Mouse (Mus musculus): Measurements from ENCODE around the gene Prune1.

The Prune1 gene

DNA sequence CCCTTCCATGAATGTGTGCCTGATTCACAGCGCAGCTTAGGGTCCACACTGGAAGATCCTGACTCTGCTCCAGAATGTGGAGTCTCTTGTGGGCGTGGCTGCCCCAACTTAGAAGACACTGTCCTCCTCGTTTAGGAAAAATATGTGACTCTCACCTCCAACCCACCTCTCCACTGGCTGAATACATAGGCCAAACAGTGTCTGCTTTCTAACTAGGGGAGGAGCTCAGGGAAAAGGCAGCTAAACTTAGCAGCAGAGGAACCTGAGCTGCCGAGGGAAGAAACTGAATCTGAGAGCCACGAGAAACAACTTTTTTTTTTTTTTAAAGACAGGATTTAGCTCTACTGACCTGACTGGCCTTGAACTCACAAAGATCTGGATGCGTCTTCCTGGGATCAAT lies 6.7 kb downstream of the Prune1 start:
- DNase-seq, result no peak

- DNase-seq, result no peak
Measured at GRCm38 (mm10) chr3:95274453-95274852, 7.4 kb downstream of the Prune1 start.

- DNase-seq, result no peak
Measured at GRCm38 (mm10) chr3:95273471-95273870, 8.4 kb downstream of the Prune1 start.

GRCm38 (mm10) chr3:95270766-95271364 lies 11.0 kb downstream of the Prune1 start:
- no peak for DNase-seq

GRCm38 (mm10) chr3:95269789-95270188 lies 12.1 kb downstream of the Prune1 start:
- no peak for DNase-seq

- peak; percentile 14 to 45 for DNase-seq
Measured at GRCm38 (mm10) chr3:95267855-95268254, 14.0 kb downstream of the Prune1 start.

DNA sequence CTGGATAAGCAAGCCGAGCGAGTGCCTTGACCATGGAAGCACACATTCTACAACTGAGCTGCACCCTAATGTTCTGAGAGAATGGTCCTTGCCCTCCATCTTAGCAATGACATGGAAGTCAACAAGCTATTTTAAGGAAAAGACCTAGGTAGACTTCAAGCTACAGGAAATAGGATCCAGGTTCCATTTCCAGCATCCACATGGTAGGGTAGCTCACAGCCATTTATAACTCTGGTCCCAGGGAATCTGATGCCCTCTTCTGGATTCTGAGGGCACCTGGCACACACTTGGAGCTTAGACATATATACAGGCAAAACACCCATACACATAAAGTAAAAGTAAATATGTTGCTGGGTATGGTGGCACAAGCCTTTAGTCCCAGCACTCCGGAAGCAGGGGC lies 15.8 kb downstream of the Prune1 start:
- no peak for DNase-seq

DNA sequence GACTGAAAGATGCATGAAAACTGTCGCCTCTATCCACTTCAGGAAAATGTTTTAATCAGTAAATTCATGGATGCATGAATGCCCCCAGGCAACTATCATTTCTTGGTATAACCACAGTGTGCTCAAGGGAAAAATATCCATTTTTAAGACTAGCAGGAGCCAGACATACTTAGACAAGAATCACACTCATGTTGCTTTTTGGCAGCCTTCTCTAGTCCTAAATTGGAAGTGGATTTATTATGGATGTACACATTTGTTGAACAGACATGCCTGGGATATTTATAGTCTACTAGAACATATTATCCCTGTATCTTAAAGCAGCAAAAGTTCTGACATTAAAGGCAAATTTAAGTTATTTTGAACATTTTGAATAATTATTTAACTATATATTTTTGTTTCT lies 17.2 kb downstream of the Prune1 start:
- DNase-seq, result no peak

DNA sequence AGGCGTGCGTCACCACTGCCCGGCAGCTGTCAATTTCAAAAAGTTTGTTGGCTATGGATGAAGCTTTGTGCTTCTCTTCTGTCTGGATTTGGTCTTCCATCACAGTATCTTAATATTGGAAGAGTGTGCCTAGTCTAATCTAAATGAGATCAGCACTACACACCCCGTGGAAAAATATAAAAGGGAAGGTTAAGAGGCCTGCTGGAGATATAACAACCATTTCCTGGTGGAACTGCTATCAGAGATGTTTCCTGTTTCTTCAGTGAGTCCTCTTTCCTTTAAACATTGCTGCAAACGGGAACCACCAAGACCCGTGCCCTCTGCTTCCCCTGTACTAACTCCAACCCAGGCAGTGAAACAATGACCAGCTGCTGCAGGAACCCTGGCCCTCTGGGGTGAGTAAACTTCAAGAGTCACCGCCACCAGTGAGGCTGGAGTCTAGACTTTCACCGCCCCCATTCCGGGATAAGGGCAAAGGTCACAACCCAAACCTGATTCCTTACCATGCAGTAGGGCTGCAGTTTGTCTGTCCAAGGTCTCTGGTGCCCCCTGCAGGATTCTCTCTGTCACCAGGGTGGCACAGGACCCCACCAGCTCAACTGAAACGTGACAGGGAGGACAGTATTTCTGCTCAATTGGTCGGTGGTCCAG lies 18.7 kb downstream of the Prune1 start:
- DNase-seq, result peak; percentile 72 to 83

- no peak for DNase-seq
Measured at GRCm38 (mm10) chr3:95261975-95262374, 19.9 kb downstream of the Prune1 start.

DNA sequence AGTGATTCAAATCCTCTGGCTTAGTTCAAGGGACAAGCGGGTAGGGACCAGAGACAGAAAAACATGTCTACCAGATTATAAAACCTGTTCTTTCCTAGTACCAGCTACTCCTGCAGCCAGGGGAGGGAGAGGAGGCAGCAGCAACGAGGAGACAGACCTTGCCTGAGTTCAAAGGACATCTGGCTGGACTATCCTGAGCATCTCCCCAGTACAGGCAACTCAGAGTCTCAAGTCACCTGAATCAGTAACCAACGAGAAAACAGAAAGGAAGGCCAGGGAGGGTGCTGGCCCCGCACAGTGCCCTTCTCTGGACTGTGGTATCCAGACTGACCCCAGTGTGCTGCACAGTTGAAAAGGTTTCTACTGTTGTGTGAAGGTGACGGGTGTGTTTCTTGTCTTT lies 24.9 kb downstream of the Prune1 start:
- DNase-seq, result no peak

DNA sequence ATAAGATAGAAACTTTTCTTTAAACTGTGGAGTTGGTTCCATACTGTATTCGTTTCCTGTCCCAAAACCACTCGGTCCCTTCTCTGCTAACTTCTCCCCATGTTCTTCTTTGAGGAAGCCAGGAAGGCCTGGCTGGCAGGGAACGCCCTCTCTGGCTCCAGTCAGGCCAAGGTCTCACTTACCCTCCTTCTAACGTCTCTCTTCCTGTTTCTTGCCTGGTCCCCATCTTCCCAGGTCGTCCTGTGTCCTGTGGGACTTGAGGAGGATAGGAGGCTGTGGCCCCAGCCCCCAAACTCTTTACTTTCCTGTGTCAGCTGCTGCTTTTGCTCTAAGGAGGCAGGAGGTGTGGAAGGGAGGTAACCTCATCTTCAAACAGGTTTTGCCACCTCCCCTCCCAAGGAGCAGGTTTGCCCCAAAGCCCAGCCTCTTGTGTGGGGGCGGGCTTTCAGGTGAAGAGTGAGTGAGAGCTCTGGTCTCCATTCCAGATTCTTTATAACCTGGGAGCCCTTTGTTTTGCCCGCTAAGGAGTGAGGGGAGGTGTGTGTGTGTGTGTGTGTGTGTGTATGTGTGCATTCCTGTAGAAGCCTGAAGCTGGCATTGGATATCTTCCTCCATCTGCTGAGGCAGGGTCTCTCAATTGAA lies 31.0 kb downstream of the Prune1 start, which contains the start of gene Bnipl:
Gene Bnipl (minus strand): TSS at position 411 of the 642 bp plus-strand sequence.
- peak; percentile 53 to 67 for DNase-seq

DNA sequence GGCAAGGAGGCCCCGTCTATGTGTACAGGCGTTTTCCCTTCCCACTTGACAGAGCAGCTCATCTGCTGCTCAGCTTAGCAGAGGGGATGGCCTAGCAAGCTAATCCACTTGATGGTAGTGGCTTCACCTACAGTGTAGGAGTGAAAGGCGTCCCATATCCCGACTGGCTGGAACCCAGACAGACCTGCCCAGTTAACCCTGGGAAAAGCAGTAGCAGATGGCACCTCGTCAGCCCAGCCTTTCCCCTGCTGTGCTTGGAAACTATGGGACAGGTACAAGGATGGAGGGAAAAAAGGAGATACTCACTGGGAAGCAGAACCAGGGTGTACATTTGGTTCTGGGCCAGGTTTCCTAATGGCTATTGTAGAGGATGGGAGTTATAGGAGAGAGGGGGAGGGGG lies 31.5 kb downstream of the Prune1 start:
- DNase-seq, result no peak

DNA sequence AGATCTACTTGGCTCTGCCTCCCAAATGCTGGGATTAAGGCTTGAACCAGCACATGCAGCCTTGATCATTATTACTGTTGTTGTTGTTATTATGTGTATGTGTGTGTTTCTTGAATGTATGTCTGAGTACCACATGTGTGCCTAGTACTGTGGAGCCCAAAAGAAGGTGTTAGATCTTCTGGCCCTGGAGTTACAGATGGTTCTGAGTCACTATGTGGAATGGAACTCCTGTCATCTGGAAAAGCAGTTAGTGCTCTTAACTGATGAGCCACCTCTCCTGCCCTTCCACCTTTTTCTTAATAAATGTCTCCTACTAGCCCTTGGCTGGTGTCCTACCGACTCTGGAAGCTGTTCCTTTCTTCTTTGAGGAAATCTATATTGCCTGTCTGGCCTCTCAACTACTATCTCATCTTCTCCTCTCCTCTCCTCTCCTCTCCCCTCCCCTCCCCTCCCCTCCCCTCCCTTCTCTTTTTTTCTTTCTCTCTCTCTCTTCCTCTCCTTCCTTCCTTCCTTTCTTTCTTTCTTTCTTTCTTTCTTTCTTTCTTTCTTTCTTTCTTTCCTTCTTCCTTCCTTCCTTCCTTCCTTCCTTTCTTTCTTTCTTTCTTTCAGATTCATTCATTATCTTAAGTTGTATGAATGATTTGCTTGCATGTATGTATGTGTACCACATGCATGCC lies 34.1 kb downstream of the Prune1 start:
- no peak for DNase-seq

- peak; percentile 71 to 76 for DNase-seq
Measured at GRCm38 (mm10) chr3:95246465-95247231, 35.2 kb downstream of the Prune1 start.

- DNase-seq, result no peak
Measured at GRCm38 (mm10) chr3:95243086-95243485, 38.8 kb downstream of the Prune1 start.

GRCm38 (mm10) chr3:95241498-95241897 lies 40.4 kb downstream of the Prune1 start, which contains the start of gene Gm128:
TSS of gene Gm128 (minus strand) at chr3:95241598.
- no peak for DNase-seq

DNA sequence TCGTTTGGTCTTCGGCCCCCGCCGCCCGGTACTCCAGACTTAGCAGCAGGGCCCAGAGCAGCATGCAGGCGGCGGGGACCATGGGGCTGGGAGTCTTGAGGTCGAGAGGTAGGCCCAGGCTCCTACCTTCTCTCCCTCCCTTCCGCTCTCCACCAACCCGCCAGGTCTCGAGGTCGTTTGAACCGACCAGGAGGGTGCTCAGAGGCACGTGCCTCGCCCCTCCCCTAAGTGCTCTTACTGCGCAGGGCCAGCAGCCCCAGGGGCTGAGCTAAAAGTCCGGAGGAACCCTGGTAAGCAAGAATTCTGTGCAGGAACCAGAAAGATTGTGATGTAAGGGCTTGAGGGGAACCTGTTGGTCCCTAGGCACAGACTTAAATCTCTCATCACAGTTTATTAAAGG lies 41.0 kb downstream of the Prune1 start:
- no peak for DNase-seq

DNA sequence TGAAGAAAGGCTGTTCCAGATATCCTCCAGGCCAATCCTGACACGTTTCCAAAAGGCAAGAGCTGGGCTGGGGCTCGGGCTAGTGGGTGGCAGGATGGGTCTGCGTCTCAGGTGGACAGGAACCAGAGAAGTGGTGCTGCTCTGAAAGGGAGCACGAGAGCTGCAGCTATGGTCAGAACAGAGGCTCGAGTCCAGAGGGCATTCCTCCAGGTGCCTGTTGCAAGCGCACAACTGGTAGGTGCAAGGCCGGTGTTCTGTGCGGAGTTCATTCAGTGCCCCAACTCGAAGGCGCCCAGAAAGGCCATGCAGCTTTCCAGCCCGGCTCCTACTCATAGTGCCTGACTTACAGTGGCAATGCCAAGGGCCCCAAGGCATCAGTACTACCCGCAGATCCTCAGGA lies 41.9 kb downstream of the Prune1 start:
- no peak for DNase-seq

DNA sequence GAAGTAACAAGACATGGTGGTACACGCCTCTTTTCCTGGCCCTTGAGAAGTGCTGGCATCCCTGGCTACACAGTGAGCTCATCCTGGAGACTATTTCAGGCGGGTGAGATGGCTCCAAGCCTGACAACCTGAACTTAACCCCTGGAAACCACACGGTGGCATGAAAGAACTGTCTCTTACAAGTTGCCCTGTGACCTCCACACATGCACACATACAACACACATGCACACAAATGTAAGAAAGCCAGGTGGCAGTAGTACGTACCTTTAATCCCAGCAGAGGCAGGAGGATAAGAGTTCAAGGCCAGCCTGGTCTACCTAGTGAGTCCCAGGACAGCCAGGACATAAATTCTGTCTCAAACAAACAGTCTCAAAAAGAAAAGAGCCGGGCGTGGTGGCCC lies 42.9 kb downstream of the Prune1 start:
- DNase-seq, result no peak

DNA sequence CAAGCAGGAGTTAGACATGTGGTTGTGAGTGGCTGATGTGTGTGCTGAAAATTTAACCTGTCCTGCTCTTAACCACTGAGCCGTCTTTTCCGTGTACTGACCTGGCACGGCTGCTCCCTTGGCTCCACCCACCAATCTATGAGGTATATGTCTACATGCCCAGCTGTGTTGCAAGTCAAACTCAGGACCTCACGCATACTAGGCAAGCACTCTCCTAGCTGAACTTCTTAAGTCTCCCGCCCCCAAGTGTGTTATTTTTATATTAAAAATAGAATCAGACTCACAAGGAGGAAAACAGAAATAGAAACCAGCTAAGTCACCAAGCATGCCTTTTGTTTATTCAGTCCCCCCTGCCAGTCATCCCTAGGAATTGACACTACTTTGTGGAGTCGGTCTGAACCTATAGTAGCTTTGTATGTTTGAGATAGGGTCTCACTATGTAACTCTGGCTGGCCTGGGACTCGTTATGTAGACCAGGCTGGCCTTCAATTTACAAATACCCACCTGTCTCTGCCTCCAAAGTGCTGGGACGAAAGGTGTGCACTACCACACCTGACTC lies 44.3 kb downstream of the Prune1 start:
- peak; percentile 51 to 66 for DNase-seq
